Mouse (Mus musculus) intestine, postnatal 0 days (tissue): ENCODE results near the gene Il4ra. TPM values are rescaled to one million over a fixed set of nuclear protein-coding genes. Genes with fewer than 3 reads are reported as not detected.

Experiments used
- ATAC-seq: fragments of 200-750 bp; cut with Nextera tagmentation; 2 replicates; pipeline ENCODE4 v1.8.0; 2017; ENCODE audit warnings: mild to moderate bottlenecking, moderate TSS enrichment, moderate library complexity
- H3K27ac ChIP-seq: fragments of 300-500 bp; sonication (generic); 2 replicates; pipeline ENCODE4 v1.5.1; 2014; ENCODE audit warnings: mild to moderate bottlenecking, low read depth, low read length, moderate library complexity
- H3K27me3 ChIP-seq: fragments of 300-500 bp; sonication (generic); replicated peaks from 2 replicates; pipeline ENCODE4 v1.6.1; 2014; ENCODE audit warnings: low read length, mixed read lengths; ENCODE audit not compliant: control insufficient read depth, insufficient read depth
- H3K36me3 ChIP-seq: fragments of 300-500 bp; sonication (generic); 2 replicates; pipeline ENCODE4 v1.6.1; 2014; ENCODE audit warnings: mild to moderate bottlenecking, moderate library complexity; ENCODE audit not compliant: control insufficient read depth, insufficient read depth
- H3K4me1 ChIP-seq: fragments of 300-500 bp; sonication (generic); replicated peaks from 2 replicates; pipeline ENCODE4 v1.6.1; 2014; ENCODE audit warnings: antibody characterized with exemption, low read length, mixed read lengths; ENCODE audit not compliant: control insufficient read depth, insufficient read depth
- H3K4me2 ChIP-seq: fragments of 300-500 bp; sonication (generic); replicated peaks from 2 replicates; pipeline ENCODE4 v1.6.1; 2014; ENCODE audit warnings: low read depth, mild to moderate bottlenecking, moderate library complexity
- H3K4me3 ChIP-seq: fragments of 300-500 bp; sonication (generic); 2 replicates; pipeline ENCODE4 v1.5.1; 2014; ENCODE audit warnings: low read depth, low read length
- H3K9ac ChIP-seq: fragments of 300-500 bp; sonication (generic); 2 replicates; pipeline ENCODE4 v1.6.1; 2014; ENCODE audit warnings: mild to moderate bottlenecking, low read depth, low read length
- H3K9me3 ChIP-seq: fragments of 300-500 bp; sonication (generic); 2 replicates; pipeline ENCODE4 v1.6.1; 2016; ENCODE audit warnings: mixed run types; ENCODE audit not compliant: control insufficient read depth
- CTCF ChIP-seq: sonication (generic); IDR thresholded peaks from 2 replicates; pipeline ENCODE4 v1.5.1; 2016; ENCODE audit warnings: low read depth, mild to moderate bottlenecking, control low read depth, antibody characterized with exemption, moderate library complexity
- WGBS: fragments of 180-500 bp; shearing (Covaris S2); extraction: QIAGEN DNeasy Blood & Tissue Kit; methylation state at CpG from one replicate; pipeline ENCODE4 v1.1.7; 2014; 5-methylcytosine and 5-hydroxymethylcytosine counted together
- polyA plus RNA-seq: library from polyadenylated mRNA; unstranded; fragments of >200 nt; fragmentation: Nextera tagmentation; extraction: Ambion mirVana; gene quantifications from 2 replicates; pipeline ENCODE4 v1.2.1, GENCODE M21; 2015

Gene Il4ra
- polyA plus RNA-seq, result 32.3 and 35.0 TPM in 2 replicates

DNA sequence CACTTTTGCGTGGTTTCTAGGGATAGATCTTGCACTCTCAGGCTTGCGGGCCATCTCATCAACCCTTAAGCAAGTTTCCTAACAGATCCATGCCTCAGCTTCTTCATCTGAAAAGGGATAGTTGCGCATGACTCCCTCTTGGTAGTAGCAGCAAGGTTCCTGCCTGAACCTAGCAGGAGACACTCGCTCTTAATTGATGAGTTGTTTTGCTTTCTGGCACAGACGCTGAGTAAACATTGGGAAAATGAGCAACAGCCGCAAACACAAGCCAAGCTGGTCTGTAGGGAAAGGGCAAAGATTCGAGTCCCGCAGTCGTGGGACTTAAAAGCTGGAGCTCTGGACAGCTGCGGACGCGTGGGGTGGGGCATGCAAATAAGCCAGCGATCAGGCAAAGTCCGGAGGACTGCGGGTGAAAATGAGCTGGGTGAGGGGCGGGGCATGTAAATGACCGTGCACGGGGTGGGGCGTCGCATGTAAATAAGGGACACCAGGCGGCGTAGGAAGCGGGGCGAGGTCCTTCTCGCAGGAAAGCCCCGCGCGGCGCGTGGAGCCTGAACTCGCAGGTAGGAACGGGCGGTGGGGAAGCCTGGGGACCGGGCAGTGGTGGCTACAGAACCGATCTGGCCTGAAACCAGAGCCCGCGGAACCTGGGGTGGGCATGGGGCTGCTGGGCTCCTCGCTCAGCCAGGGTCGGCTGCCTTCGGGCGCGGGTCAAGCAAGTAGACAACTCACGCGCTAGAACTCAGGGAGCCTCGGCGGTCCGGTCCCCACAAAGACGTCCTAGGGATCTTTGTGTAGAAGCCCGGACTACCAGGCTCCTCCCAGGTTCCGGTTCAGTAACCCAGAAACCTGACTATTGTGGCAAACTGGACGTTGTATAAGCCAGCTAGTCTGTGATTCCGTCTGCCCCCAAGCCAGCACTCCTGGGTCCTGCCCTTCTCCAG is at the start of gene Il4ra:
Il4ra (plus strand) TSS at position 355 of the 944 bp plus-strand sequence.
- Histone ChIP-seq H3K4me1 (peaks cover 25% of the 10 kb centered on the region), H3K27ac (peak within 1 kb of the TSS; percentile 92), H3K9ac (peak within 1 kb of the TSS; percentile 90), H3K4me2 (peak within 1 kb of the TSS; percentile 84), H3K36me3 (no peaks in the 10 kb centered on the region), H3K27me3 (no peaks in the 10 kb centered on the region), H3K4me3 (peak within 1 kb of the TSS; percentile 79), H3K9me3 (no peaks in the 10 kb centered on the region)
- ATAC-seq, result peak; percentile 92
- TF ChIP-seq CTCF, result peak; percentile 63
- 2% methylated on average over 52 of the region's 52 CpGs for WGBS

GRCm38 (mm10) chr7:125503374-125504092 is 48.4 kb upstream of the Il4ra start:
- H3K27ac ChIP-seq, result no peak overlapping the region
- TF ChIP-seq CTCF, result no peak
- 82% methylated on average over 5 of the region's 5 CpGs for WGBS

GRCm38 (mm10) chr7:125504618-125505017 is 47.3 kb upstream of the Il4ra start:
- Histone ChIP-seq H3K27ac (no peak overlapping the region), H3K9me3 (no peaks in the 10 kb centered on the region), H3K4me3 (no peak overlapping the region), H3K4me1 (no peaks in the 10 kb centered on the region; the same call in 1 of the 2 replicates), H3K36me3 (no peaks in the 10 kb centered on the region), H3K4me2 (no peak overlapping the region), H3K9ac (no peak overlapping the region), H3K27me3 (no peaks in the 10 kb centered on the region)
- whole genome bisulfite sequencing, result 95% methylated on average over 5 of the region's 5 CpGs
- ATAC-seq, result no peak
- no peak for TF ChIP-seq CTCF

More at GRCm38 (mm10) chr7:125503374-125504092, 48.4 kb upstream of the Il4ra start:
- no peak overlapping the region for H3K9ac ChIP-seq
- H3K4me3 ChIP-seq, result no peak overlapping the region
- ATAC-seq, result no peak
- H3K4me1 ChIP-seq, result no peaks in the 10 kb centered on the region; the same call in 1 of the 2 replicates
- H3K27me3 ChIP-seq, result no peaks in the 10 kb centered on the region
- H3K4me2 ChIP-seq, result no peak overlapping the region
- H3K36me3 ChIP-seq, result no peaks in the 10 kb centered on the region
- no peaks in the 10 kb centered on the region for H3K9me3 ChIP-seq

DNA sequence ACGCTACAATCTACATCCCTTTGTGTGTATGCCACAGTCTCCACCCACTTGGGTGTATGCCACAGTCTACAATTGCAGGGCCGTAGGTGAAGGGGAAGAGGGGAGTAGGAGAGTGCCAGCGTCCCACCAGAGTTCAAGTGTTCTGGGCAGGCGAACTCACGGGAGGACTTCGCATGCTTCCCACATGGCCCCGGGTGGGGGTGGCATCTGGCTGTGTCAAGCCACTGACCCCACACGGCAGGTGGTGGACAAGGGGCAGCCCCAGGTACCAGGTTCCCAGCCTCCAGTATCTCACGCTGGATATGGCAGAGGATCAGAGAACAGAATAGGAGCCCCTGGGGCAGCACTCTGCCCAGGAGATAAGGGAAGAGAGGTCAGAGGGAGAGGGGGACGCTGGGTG is 46.4 kb upstream of the Il4ra start:
- Histone ChIP-seq H3K9ac (no peak overlapping the region), H3K4me3 (no peak overlapping the region), H3K9me3 (no peaks in the 10 kb centered on the region), H3K4me1 (no peaks in the 10 kb centered on the region), H3K36me3 (no peaks in the 10 kb centered on the region), H3K27me3 (no peaks in the 10 kb centered on the region), H3K4me2 (no peak overlapping the region), H3K27ac (no peak overlapping the region)
- ATAC-seq, result no peak
- no peak for TF ChIP-seq CTCF
- WGBS, result 83% methylated on average over 10 of the region's 10 CpGs

- Histone ChIP-seq H3K27me3 (no peaks in the 10 kb centered on the region), H3K4me3 (no peak overlapping the region), H3K4me1 (no peaks in the 10 kb centered on the region), H3K9me3 (no peaks in the 10 kb centered on the region), H3K4me2 (no peak overlapping the region), H3K36me3 (no peaks in the 10 kb centered on the region), H3K9ac (no peak overlapping the region), H3K27ac (no peak overlapping the region)
- no peak for ATAC-seq
- TF ChIP-seq CTCF, result no peak
- WGBS, result 80% methylated on average over 2 of the region's 2 CpGs
These were observed 44.6 kb upstream of the Il4ra start for GRCm38 (mm10) chr7:125507279-125507678.

DNA sequence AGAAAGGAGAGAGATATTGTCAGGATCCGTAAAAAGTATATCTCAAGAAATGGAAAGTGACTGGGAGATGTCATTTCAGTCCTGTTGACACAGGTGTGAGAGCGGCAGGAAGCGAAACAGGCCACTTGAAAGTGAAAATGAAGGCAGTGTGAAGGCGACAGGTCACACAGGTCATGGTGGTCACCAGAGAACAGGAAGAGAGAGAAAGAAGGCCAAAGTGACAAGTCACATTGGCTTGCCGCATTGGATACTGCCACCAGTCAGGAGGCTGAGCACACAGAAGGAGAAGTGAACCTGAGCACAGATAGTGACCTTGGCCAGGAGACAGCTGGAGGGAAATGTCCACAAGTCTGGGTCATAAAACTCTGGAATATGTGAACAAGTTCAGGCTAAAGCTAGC is 40.5 kb upstream of the Il4ra start:
- Histone ChIP-seq H3K4me3 (no peak overlapping the region), H3K27me3 (no peaks in the 10 kb centered on the region), H3K9ac (no peak overlapping the region), H3K4me2 (no peak overlapping the region), H3K36me3 (no peaks in the 10 kb centered on the region), H3K27ac (no peak overlapping the region), H3K4me1 (no peaks in the 10 kb centered on the region), H3K9me3 (no peaks in the 10 kb centered on the region)
- TF ChIP-seq CTCF, result no peak
- WGBS, result 62% methylated on average over 5 of the region's 5 CpGs
- ATAC-seq, result no peak
